In genomic region chr2:32187649-32188048, GRCm38 (mm10) we compare ENCODE assay signal across 19 mouse cellular contexts. TPM values are rescaled to one million over a fixed set of nuclear protein-coding genes. Genes with fewer than 3 reads are reported as not detected.
DNase-seq lines count a peak whose midpoint lies in the region; TF ChIP-seq lines count a peak whose summit lies in the region.
"Had no signal": no experiment of that assay in that cellular context is flagged by ENCODE, and none has a peak within 500 bp of the region (broad histone marks: within the 10 kb centered on the region; RNA-seq: fewer than 3 reads in every experiment).

No protein-coding gene starts in this region.

- no peak for DNase-seq in left cerebral cortex, adult 2 months (ENCODE audit: extremely low spot score in 1 of 2, low spot score in 2 of 2)
- DNase-seq in left cerebral cortex, postnatal 36 days (ENCODE audit: low spot score in 2 of 2) = no peak
- peak; percentile 79 to 82 for DNase-seq in cerebellum, postnatal 10 days
- peak; percentile 86 for DNase-seq in gastrocnemius, adult 2 months
- DNase-seq in skeletal muscle tissue, adult 2 months (ENCODE audit: low read depth, low spot score) = peak; percentile 77
- no peak for DNase-seq in kidney, adult 18-20 months
- DNase-seq in thymus, postnatal 0 days (ENCODE audit: low spot score) = no peak
- DNase-seq: adrenal gland, postnatal 10 days; heart, adult 11 months; kidney, postnatal 36 days; liver, postnatal 0 days; lung, postnatal 10 days; thymus, adult 18-20 months had no signal

- H3K27ac ChIP-seq in left cerebral cortex, adult 2 months = peak overlapping the region; percentile 70
- peak overlapping the region; percentile 83 for H3K27ac ChIP-seq in gastrocnemius, adult 2 months
- H3K27ac ChIP-seq: heart, embryonic 13.5 days; hindbrain, embryonic 14.5 days; intestine, embryonic 15.5 days; limb, embryonic 10.5 days; midbrain, embryonic 15.5 days; stomach, embryonic 15.5 days had no signal

- TF ChIP-seq CTCF in left cerebral cortex, adult 2 months (IDR thresholded peaks at IDR 0.05) = no peak
- no peak for TF ChIP-seq CTCF in gastrocnemius, adult 2 months (IDR thresholded peaks at IDR 0.05)

- intact Hi-C loops in left cerebral cortex, adult 2 months (cut with DNase I) = loop anchor here (1.0 to 5.0 kb wide), 2 partner anchors 35 to 50 kb away; no protein-coding TSS in a partner anchor
- intact Hi-C loops in left cerebral cortex, postnatal 36 days (cut with DNase I) = loop anchor here (5.0 kb wide), 1 partner anchor 35 kb away; the partner anchor contains the start of gene Prrc2b
- intact Hi-C loops in gastrocnemius, adult 2 months (cut with DNase I) = no loop called here

- no peak overlapping the region for H3K4me3 ChIP-seq in left cerebral cortex, adult 2 months
- H3K4me3 ChIP-seq in gastrocnemius, adult 2 months = no peak overlapping the region; the same call in 1 of the 2 replicates
- H3K4me3 ChIP-seq: heart, embryonic 13.5 days; intestine, embryonic 15.5 days; limb, embryonic 10.5 days; midbrain, embryonic 15.5 days; stomach, embryonic 15.5 days had no signal

RNA-seq across cellular contexts. Expression of gene Prrc2b, which starts 36.8 kb away (rescaled TPM):
- total RNA-seq in left cerebral cortex, adult 2 months (2021) = 100 to 1,000 TPM; 268 to 280 TPM
- 100 to 1,000 TPM; 257 to 259 TPM for total RNA-seq in left cerebral cortex, postnatal 36 days (2021)
- 10 to 100 TPM; 76.4 to 86.9 TPM for total RNA-seq in gastrocnemius, adult 2 months (2021)
- polyA plus RNA-seq in thymus, postnatal 0 days (2015; fragmentation: Nextera tagmentation; extraction: Ambion mirVana) = 22.5 and 33.6 TPM in 2 replicates

RNA-seq across cellular contexts. Expression of gene Pomt1, which starts 48.7 kb away (rescaled TPM):
- 10 to 100 TPM; 23.7 to 25.3 TPM for total RNA-seq in left cerebral cortex, adult 2 months (2021)
- 10 to 100 TPM; 16.3 to 22.1 TPM for total RNA-seq in left cerebral cortex, postnatal 36 days (2021)
- total RNA-seq in gastrocnemius, adult 2 months (2021) = 10 to 100 TPM; 11.5 TPM
- polyA plus RNA-seq in thymus, postnatal 0 days (2015; fragmentation: Nextera tagmentation; extraction: Ambion mirVana) = 13.2 and 15.6 TPM in 2 replicates

Comparison
In these comparisons a context has a peak if more than half of its experiments do, and no peak if none do; other contexts are left out.
1. DNase-seq: peak in cerebellum, postnatal 10 days (2 of 2), gastrocnemius, adult 2 months (single experiment) and skeletal muscle tissue, adult 2 months (single experiment); none in left cerebral cortex, adult 2 months (0 of 2), left cerebral cortex, postnatal 36 days (0 of 2), kidney, adult 18-20 months (single experiment) and thymus, postnatal 0 days (single experiment).